Mouse (Mus musculus): ENCODE measurements around the gene Ngf. TPM values are rescaled to one million over a fixed set of nuclear protein-coding genes. Genes with fewer than 3 reads are reported as not detected.

Gene Ngf
- total RNA-seq, 1 experiment, result 12.4 TPM

- no peak for DNase-seq (ENCODE audit: low read depth, low spot score)
- Histone ChIP-seq H3K36me3 (ENCODE audit: control insufficient read depth, insufficient read depth, low read length, poor library complexity, severe bottlenecking) (no peaks in the 10 kb centered on the region), H3K27ac (ENCODE audit: insufficient read depth, low read depth, low read length, poor library complexity, severe bottlenecking) (no peak overlapping the region), H3K4me3 (ENCODE audit: insufficient read depth in 1 of 2, low read depth in 1 of 2, low read length in 2 of 2, poor library complexity in 1 of 2, severe bottlenecking in 1 of 2) (no peak overlapping the region), H3K9ac (ENCODE audit: insufficient read depth, low read depth, low read length, poor library complexity, severe bottlenecking) (no peak overlapping the region), H3K4me1 (ENCODE audit: control insufficient read depth in 2 of 2, insufficient read depth in 2 of 2, low read length in 2 of 2, poor library complexity in 1 of 2) (no peaks in the 10 kb centered on the region), H3K9me3 (ENCODE audit: control insufficient read depth, insufficient read depth, low read depth, low read length) (no peaks in the 10 kb centered on the region)
- TF ChIP-seq HCFC1 (IDR thresholded peaks at IDR 0.05; ENCODE audit: borderline replicate concordance, insufficient read depth, low read length) (no peak), CHD2 (IDR thresholded peaks at IDR 0.05; ENCODE audit: low read depth, low read length) (no peak), MAFK (IDR thresholded peaks at IDR 0.05; ENCODE audit: insufficient read depth, low read depth, low read length) (no peak), ZC3H11A (IDR thresholded peaks at IDR 0.05; ENCODE audit: borderline replicate concordance, low read depth, low read length) (no peak), ZNF384 (IDR thresholded peaks at IDR 0.05; ENCODE audit: low read depth, low read length) (no peak)
- in situ Hi-C loops (cut with MboI; ENCODE audit: low sequenced_read_pairs in 2 of 2, unreplicated experiment in 2 of 2), result no loop called here
Observed at GRCm38 (mm10) chr3:102474275-102475155, 4.8 kb downstream of the Ngf start.

GRCm38 (mm10) chr3:102477917-102478694 is 8.4 kb downstream of the Ngf start:
- H3K4me3 ChIP-seq (ENCODE audit: insufficient read depth in 1 of 2, low read depth in 1 of 2, low read length in 2 of 2, poor library complexity in 1 of 2, severe bottlenecking in 1 of 2), result no peak overlapping the region
- H3K36me3 ChIP-seq (ENCODE audit: control insufficient read depth, insufficient read depth, low read length, poor library complexity, severe bottlenecking), result no peaks in the 10 kb centered on the region
- H3K9ac ChIP-seq (ENCODE audit: insufficient read depth, low read depth, low read length, poor library complexity, severe bottlenecking), result no peak overlapping the region
- in situ Hi-C loops (cut with MboI; ENCODE audit: low sequenced_read_pairs in 2 of 2, unreplicated experiment in 2 of 2), result no loop called here
- DNase-seq (ENCODE audit: low read depth, low spot score), result no peak
- no peaks in the 10 kb centered on the region for H3K9me3 ChIP-seq (ENCODE audit: control insufficient read depth, insufficient read depth, low read depth, low read length)
- no peaks in the 10 kb centered on the region for H3K4me1 ChIP-seq (ENCODE audit: control insufficient read depth in 2 of 2, insufficient read depth in 2 of 2, low read length in 2 of 2, poor library complexity in 1 of 2)
- H3K27ac ChIP-seq (ENCODE audit: insufficient read depth, low read depth, low read length, poor library complexity, severe bottlenecking), result no peak overlapping the region
- TF ChIP-seq CHD2 (IDR thresholded peaks at IDR 0.05; ENCODE audit: low read depth, low read length), result no peak
- TF ChIP-seq ZC3H11A (IDR thresholded peaks at IDR 0.05; ENCODE audit: borderline replicate concordance, low read depth, low read length), result no peak
- TF ChIP-seq MAFK (IDR thresholded peaks at IDR 0.05; ENCODE audit: insufficient read depth, low read depth, low read length), result no peak
- no peak for TF ChIP-seq ZNF384 (IDR thresholded peaks at IDR 0.05; ENCODE audit: low read depth, low read length)
- no peak for TF ChIP-seq HCFC1 (IDR thresholded peaks at IDR 0.05; ENCODE audit: borderline replicate concordance, insufficient read depth, low read length)

- H3K9ac ChIP-seq (ENCODE audit: insufficient read depth, low read depth, low read length, poor library complexity, severe bottlenecking), result no peak overlapping the region
- in situ Hi-C loops (cut with MboI; ENCODE audit: low sequenced_read_pairs in 2 of 2, unreplicated experiment in 2 of 2), result no loop called here
- no peaks in the 10 kb centered on the region for H3K4me1 ChIP-seq (ENCODE audit: control insufficient read depth in 2 of 2, insufficient read depth in 2 of 2, low read length in 2 of 2, poor library complexity in 1 of 2)
- no peaks in the 10 kb centered on the region for H3K36me3 ChIP-seq (ENCODE audit: control insufficient read depth, insufficient read depth, low read length, poor library complexity, severe bottlenecking)
- H3K9me3 ChIP-seq (ENCODE audit: control insufficient read depth, insufficient read depth, low read depth, low read length), result no peaks in the 10 kb centered on the region; the same call in 1 of the 2 replicates
- no peak overlapping the region for H3K27ac ChIP-seq (ENCODE audit: insufficient read depth, low read depth, low read length, poor library complexity, severe bottlenecking)
- H3K4me3 ChIP-seq (ENCODE audit: insufficient read depth in 1 of 2, low read depth in 1 of 2, low read length in 2 of 2, poor library complexity in 1 of 2, severe bottlenecking in 1 of 2), result no peak overlapping the region
- DNase-seq (ENCODE audit: low read depth, low spot score), result no peak
- TF ChIP-seq ZNF384 (IDR thresholded peaks at IDR 0.05; ENCODE audit: low read depth, low read length) (no peak), CHD2 (IDR thresholded peaks at IDR 0.05; ENCODE audit: low read depth, low read length) (no peak), MAFK (IDR thresholded peaks at IDR 0.05; ENCODE audit: insufficient read depth, low read depth, low read length) (no peak), HCFC1 (IDR thresholded peaks at IDR 0.05; ENCODE audit: borderline replicate concordance, insufficient read depth, low read length) (no peak), ZC3H11A (IDR thresholded peaks at IDR 0.05; ENCODE audit: borderline replicate concordance, low read depth, low read length) (no peak)
Observed at GRCm38 (mm10) chr3:102490393-102491123, 20.8 kb downstream of the Ngf start.

- no peak overlapping the region for H3K27ac ChIP-seq (ENCODE audit: insufficient read depth, low read depth, low read length, poor library complexity, severe bottlenecking)
- H3K9ac ChIP-seq (ENCODE audit: insufficient read depth, low read depth, low read length, poor library complexity, severe bottlenecking), result no peak overlapping the region
- no peak for TF ChIP-seq HCFC1 (IDR thresholded peaks at IDR 0.05; ENCODE audit: borderline replicate concordance, insufficient read depth, low read length)
- no peak for TF ChIP-seq MAFK (IDR thresholded peaks at IDR 0.05; ENCODE audit: insufficient read depth, low read depth, low read length)
- TF ChIP-seq CHD2 (IDR thresholded peaks at IDR 0.05; ENCODE audit: low read depth, low read length), result no peak
- no peak for TF ChIP-seq ZNF384 (IDR thresholded peaks at IDR 0.05; ENCODE audit: low read depth, low read length)
- TF ChIP-seq ZC3H11A (IDR thresholded peaks at IDR 0.05; ENCODE audit: borderline replicate concordance, low read depth, low read length), result no peak
- in situ Hi-C loops (cut with MboI; ENCODE audit: low sequenced_read_pairs in 2 of 2, unreplicated experiment in 2 of 2), result no loop called here
- no peak for DNase-seq (ENCODE audit: low read depth, low spot score)
- no peaks in the 10 kb centered on the region for H3K4me1 ChIP-seq (ENCODE audit: control insufficient read depth in 2 of 2, insufficient read depth in 2 of 2, low read length in 2 of 2, poor library complexity in 1 of 2)
- no peaks in the 10 kb centered on the region for H3K36me3 ChIP-seq (ENCODE audit: control insufficient read depth, insufficient read depth, low read length, poor library complexity, severe bottlenecking)
- H3K4me3 ChIP-seq (ENCODE audit: insufficient read depth in 1 of 2, low read depth in 1 of 2, low read length in 2 of 2, poor library complexity in 1 of 2, severe bottlenecking in 1 of 2), result no peak overlapping the region
- no peaks in the 10 kb centered on the region for H3K9me3 ChIP-seq (ENCODE audit: control insufficient read depth, insufficient read depth, low read depth, low read length)
Observed at GRCm38 (mm10) chr3:102498113-102498512, 28.4 kb downstream of the Ngf start.

Data from ES-E14 (cell line).